Mouse (Mus musculus): ENCODE measurements at regions not wholly inside any gene's neighbourhood (a gene's known extent, or its start where the extent isn't known, plus 50 kb on each side); places are given as distances from the start of the nearest gene placed in this dataset.
"Not testable (repeated sequence)": the region's sequence is repeated elsewhere in the genome, so short reads cannot be mapped to it uniquely, and the experiment has no call there.

DNA sequence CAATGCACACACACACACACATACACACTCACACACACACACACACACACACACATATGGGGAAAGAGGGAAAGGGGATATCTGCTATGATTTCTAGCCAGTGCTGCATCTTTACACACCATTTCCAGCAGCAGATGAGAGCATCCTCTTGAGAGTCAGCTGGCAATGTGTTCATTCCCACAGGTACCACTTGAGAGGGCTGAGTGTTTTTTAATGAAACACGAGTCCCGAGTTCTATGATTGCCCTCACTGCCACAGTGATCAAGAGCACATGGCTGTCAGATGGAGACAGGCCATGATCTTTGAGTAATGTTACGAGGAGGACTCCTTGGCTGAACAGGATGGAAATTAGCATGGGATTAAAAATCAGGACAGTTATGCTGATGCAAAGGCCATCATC is 589.3 kb downstream of the Dcdc2c start:
- no peak for DNase-seq (ENCODE audit: low spot score)

- DNase-seq (ENCODE audit: low spot score), result no peak
These were observed 592.1 kb downstream of the Dcdc2c start for GRCm38 (mm10) chr12:27960064-27960463.

DNA sequence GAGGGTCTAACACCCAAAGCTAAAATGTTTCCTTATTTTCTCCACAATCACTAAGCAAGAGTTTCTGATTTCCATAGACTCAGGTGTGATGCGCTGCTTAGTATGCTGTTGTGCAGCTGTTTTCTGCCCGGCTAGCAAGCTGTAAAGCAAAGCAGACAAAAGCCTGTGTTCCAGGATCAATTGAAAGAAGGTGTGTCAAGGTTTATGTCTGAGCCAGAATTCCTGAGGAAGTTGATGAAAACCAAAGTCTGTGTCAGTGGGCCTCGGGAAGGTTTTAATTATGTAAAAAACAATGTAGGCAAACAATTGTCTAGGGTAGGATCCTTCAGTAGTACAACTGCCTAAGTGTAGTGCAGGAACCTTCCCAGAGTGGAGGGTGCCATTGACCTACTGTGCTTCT is 604.6 kb downstream of the Dcdc2c start:
- no peak for DNase-seq (ENCODE audit: low spot score)

DNA sequence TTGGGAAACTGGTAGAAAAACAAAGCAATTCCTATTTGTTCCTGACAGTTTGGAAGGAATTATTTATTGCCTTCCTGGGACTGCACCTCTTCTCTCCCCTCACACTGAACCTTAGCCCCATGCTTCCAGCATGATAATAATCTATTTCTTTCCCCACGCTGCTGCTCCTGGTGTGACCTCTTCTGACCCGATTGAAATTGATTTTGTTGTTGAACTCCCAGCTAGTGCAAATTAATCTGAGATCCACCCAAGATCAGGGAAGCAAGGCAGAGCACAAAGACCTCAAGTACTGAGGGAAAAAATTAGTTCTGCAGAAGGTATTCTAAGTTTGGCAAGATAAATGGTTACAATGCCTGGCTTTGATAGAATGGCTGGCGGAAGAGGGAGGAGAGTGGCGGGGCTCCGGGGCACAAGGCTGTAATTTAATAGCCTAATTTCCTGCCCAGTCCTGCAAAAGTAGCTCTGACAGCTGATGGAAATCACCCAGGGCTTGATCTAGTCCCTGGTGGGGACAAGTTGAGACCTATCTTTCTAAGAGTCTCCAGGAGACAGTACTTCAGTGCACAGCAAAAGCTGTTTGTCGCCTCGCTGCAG is 604.6 kb upstream of the Sox11 start:
- no peak for DNase-seq (ENCODE audit: low spot score)

GRCm38 (mm10) chr12:27945411-27945810 is 603.0 kb upstream of the Sox11 start:
- no peak for DNase-seq (ENCODE audit: low spot score)

DNA sequence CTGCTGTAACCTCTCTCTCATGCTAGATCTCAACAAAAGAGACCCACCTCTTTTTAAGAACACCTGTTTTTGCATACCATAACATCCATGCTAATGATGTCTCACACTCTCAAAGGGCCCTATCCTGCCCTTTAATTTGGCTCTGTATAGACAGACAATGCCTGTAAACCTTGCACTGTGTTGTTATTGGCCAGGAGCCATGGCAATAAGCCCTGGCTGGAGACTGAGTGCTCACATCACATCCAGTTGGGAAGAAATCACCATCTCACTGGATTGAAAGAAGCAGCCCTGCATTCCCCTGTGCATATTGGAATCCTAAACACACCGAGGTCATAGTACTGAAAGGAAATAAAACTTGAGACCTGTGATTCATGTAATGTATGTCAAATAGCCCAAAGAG is 598.7 kb upstream of the Sox11 start:
- DNase-seq (ENCODE audit: low spot score), result no peak

DNA sequence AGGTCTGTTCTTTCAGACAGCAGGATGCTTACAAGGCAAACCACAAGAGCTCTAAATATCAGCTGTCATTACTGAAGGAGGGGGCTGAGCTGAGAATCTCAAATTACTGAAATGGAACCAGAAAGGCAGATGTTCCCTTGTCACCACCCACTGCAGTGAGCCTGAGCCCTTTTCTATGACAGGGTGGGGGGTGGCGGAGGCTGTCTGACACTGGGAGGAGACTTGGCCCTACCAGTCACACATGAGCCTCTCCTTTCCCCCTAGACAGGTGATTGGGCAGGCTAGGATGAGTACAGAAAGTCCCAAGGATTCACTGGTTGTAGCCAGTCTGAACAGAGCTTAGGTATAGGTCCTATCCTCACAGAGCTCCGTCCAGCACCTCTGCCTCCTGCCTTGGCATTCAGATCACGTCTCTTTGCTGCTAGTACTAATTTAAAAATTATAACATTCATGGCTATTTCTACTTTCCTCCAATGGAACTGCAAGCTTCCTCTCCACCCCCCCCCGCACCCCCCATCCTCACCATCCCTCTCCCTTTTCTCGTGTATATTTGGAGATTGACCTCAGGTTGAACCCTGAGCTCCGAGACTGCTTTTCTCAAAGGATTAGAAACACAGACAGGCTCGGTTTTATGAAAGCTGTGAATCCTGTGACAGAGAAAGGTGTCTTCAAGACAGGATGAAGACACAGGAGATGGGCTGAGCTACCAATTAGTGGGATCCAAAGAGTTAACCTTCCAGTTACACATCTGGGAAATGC is 590.2 kb upstream of the Sox11 start:
- DNase-seq (ENCODE audit: low spot score), result no peak

DNA sequence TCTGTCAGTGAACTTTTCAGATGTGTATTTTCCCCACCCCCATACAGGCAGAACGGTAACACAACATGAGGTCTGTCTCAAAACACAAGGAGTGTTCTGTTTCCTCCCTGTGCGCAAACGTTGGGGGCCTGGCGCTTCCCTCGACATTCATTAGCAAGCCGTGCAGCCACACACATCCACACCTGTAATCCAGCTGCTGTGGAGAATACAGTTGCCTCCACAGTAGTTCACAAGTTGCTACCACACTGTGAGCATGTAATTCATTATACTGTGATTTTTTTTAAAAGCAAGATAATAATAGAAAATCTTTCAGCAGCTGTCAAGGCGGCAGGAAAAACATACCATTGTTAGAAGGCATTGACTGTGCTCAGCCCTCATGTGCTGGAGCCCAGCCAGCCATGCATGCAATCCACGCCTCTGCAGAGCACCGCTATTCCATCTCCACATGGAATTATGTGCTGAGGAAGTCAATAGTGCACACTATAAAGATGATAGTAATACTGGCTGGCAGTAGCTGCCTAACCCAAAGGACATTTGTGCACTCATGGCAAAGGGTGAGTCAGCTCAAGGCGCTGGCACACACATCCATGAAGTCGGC is 586.1 kb upstream of the Sox11 start:
- DNase-seq (ENCODE audit: low spot score), result no peak

DNA sequence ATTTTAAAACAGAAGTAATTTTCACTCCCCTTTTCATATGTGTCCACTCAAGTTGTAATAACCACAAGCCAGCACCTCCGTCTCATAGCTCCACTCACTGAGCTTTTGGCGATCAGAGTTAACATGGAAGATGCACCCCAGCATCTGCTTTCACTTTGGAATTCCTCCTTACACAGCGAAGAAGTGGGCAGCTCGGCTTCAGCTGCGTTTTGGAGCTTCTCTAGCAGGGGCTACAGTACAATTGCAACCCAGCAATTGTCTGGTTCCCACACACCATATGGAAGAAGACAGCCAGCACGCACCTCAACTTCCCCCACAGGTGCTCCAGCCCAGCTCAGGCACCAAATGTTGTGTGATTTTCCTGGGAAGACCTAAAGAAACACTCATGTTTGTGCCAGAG is 584.4 kb upstream of the Sox11 start:
- DNase-seq (ENCODE audit: low spot score), result no peak

GRCm38 (mm10) chr12:27920607-27921006 is 578.2 kb upstream of the Sox11 start:
- DNase-seq (ENCODE audit: low spot score), result no peak

DNA sequence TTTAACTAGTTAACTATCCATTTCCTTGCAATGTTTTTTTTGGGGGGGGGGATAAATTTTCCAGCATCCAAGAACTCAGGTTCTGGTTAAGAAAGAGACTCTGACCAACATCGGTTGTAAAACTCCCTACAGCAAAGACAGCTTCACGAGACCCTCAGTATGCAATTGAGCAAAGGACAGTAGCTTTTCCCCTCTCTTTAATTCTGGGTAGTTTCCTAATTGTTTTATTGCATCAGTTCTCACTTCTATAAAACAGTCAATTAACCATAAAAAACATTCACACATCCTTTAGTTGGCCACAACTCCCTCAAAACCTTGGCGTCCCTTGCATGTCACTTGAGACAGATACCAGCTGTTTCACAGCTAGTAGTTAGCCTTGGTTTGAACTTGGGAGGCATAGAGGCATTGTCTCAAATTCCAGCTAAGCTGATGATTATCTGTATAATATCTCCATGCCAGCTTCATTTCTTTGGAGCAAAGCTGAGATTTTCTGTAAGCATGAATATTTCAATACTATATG is 574.1 kb upstream of the Sox11 start:
- DNase-seq (ENCODE audit: low spot score), result no peak

- no peak for DNase-seq (ENCODE audit: low spot score)
These were observed 567.2 kb upstream of the Sox11 start for GRCm38 (mm10) chr12:27909417-27910100.

DNA sequence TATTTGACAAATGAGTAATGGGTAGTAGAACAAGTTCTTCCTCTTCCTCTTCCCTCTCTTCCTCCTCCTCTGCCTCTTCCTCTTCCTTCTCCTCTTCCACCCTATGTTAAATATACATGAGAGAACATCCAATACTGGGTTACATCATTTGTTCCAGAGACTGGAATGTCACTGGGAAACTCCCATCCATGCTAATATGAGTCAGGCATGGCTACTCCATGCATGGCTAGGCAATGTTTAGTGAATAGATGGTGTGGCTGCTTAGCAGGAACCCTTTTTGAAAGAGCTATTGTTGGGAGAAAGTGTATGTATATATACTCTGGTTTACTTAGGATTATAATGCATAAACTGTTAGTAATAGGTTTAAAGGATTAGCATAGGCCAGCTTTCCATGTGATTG is 554.3 kb upstream of the Sox11 start:
- not testable (repeated sequence) for DNase-seq (ENCODE audit: low spot score)

GRCm38 (mm10) chr12:27881720-27882119 is 539.3 kb upstream of the Sox11 start:
- no peak for DNase-seq (ENCODE audit: low spot score)

DNA sequence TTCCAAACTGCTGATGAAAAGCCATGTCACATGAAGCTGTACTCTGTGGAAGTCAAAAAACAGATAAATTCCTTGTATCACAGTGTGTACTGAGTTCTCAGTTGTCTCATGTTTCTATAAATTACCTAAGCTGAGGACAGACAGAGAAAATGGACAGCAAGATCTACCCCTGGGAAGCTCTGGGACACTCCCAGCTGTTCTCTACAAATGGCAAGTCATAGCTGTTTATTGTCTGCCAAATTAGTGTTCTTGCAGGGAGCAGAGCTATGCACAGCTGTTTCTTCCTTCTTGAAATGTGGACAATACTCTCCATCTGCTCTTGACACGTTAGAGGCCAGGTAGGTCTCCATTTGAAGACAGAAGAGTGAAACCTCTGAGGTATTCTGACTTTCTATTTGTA is 524.0 kb upstream of the Sox11 start:
- no peak for DNase-seq (ENCODE audit: low spot score)

DNA sequence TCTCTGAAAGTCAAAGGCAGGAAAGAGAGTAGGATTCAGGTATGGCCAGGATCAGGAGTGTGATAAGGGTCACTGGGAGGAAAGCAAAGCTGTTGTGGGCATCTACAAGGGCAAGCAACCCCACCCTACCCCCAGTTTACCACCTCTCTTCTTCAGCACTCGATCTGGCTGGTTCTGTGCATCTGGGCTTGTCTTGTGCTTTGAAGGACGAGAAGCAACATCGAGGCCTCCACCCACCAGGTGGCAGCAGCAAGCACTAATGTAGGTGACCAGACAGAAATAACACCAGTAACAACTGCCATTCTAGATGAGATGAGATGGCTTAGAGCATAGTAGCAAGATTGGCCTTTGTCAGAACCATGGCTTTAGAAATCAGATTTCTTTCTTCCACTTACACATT is 507.2 kb upstream of the Sox11 start:
- DNase-seq (ENCODE audit: low spot score), result no peak

GRCm38 (mm10) chr12:27849099-27849498 is 506.7 kb upstream of the Sox11 start:
- DNase-seq (ENCODE audit: low spot score), result no peak

- DNase-seq (ENCODE audit: low spot score), result no peak
These were observed 505.8 kb upstream of the Sox11 start for GRCm38 (mm10) chr12:27848141-27848540.

GRCm38 (mm10) chr12:27847397-27847796 is 505.0 kb upstream of the Sox11 start:
- DNase-seq (ENCODE audit: low spot score), result no peak

DNA sequence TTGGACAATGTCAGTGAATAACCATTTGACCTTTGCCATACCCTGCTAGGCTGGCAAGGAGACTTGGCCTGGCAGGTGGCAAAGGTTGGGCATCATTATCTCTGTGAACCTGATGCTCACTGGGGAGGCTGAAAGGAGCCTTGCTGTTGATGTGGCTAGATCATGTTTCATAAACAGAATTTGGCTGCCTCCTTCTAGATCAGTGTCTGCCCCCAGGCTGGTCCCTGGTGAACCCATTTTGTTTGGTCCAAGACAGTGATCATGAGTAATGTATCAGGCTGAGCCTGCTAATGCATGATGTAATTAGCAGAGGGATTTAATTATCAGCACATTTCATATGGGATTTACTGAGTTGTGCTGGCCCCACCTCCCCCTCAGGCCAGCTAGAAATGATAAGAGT is 502.6 kb upstream of the Sox11 start:
- DNase-seq (ENCODE audit: low spot score), result no peak

GRCm38 (mm10) chr12:27838955-27839354 is 496.6 kb upstream of the Sox11 start:
- no peak for DNase-seq (ENCODE audit: low spot score)

DNA sequence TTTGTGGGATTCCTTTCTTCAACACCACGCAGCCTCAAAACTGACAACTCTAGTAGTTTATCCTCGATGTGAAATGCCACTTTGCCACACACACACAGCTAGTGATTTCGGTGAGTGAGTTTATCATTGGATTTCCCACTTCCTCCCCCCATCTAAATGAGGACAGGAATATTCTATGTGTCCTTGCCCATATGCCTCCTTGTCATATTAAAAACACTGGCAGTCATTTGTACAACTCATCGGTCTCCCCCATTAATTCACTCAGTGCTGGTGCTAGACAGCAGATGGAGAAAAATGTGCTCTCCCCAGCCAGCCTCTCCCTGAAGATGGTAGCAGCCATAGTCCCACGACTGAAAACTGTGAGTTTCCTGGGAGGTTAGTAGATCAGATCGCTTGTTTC is 496.0 kb upstream of the Sox11 start:
- no peak for DNase-seq (ENCODE audit: low spot score)

GRCm38 (mm10) chr12:27826208-27826607 is 483.8 kb upstream of the Sox11 start:
- no peak for DNase-seq (ENCODE audit: low spot score)
